Mouse (Mus musculus) spleen, embryonic (tissue): ENCODE results near the gene Ms4a10.

Experiments
- CTCF ChIA-PET: fragments of 350-600 bp; sonication (Branson Sonifier 250); formaldehyde crosslinking; loops from one replicate; lab custom pipeline; 2022; lab: Charles Lee

Ms4a10 gene

GRCm38 (mm10) chr19:10974238-10974865, at the start of gene Ms4a10:
Gene Ms4a10 (minus strand): TSS chr19:10974670.
- CTCF ChIA-PET = no interaction called here

GRCm38 (mm10) chr19:11022382-11022781, 47.9 kb upstream of the Ms4a10 start:
- CTCF ChIA-PET = no interaction called here

- CTCF ChIA-PET = no interaction called here
Measured at GRCm38 (mm10) chr19:11017891-11018290, 43.4 kb upstream of the Ms4a10 start, which contains the start of gene Ms4a18. Gene Ms4a18 (minus strand): TSS chr19:11018031.

GRCm38 (mm10) chr19:11017251-11017650, 42.8 kb upstream of the Ms4a10 start:
- CTCF ChIA-PET = no interaction called here

GRCm38 (mm10) chr19:11015998-11016397, 41.5 kb upstream of the Ms4a10 start:
- CTCF ChIA-PET = interaction anchor here (0.5 kb wide), 1 partner anchor 65 kb away, joined by 3 read pairs; no protein-coding TSS in a partner anchor

- CTCF ChIA-PET = interaction anchor here (0.5 kb wide), 1 partner anchor 64 kb away, joined by 3 read pairs; no protein-coding TSS in a partner anchor
Measured at GRCm38 (mm10) chr19:11015468-11015867, 41.0 kb upstream of the Ms4a10 start.

GRCm38 (mm10) chr19:10993150-10993549, 18.7 kb upstream of the Ms4a10 start, which contains the start of gene Ms4a15:
Gene Ms4a15 (minus strand): TSS chr19:10993250.
- CTCF ChIA-PET = interaction anchor here (0.6 kb wide), 1 partner anchor 25 kb away, joined by 3 read pairs; no protein-coding TSS in a partner anchor

GRCm38 (mm10) chr19:10991911-10992310, 17.4 kb upstream of the Ms4a10 start:
- CTCF ChIA-PET = no interaction called here

GRCm38 (mm10) chr19:10990751-10991150, 16.3 kb upstream of the Ms4a10 start:
- CTCF ChIA-PET = interaction anchor here (0.6 kb wide), 1 partner anchor 505 kb away, joined by 9 read pairs; no protein-coding TSS in a partner anchor

- CTCF ChIA-PET = interaction anchor here (0.7 kb wide), 1 partner anchor 21 kb away, joined by 6 read pairs; no protein-coding TSS in a partner anchor
Measured at GRCm38 (mm10) chr19:10988563-10988962, 14.1 kb upstream of the Ms4a10 start.

GRCm38 (mm10) chr19:10985889-10986288, 11.4 kb upstream of the Ms4a10 start:
- CTCF ChIA-PET = no interaction called here

- CTCF ChIA-PET = no interaction called here
Measured at GRCm38 (mm10) chr19:10984551-10984950, 10.1 kb upstream of the Ms4a10 start.

- CTCF ChIA-PET = no interaction called here
Measured at GRCm38 (mm10) chr19:10983146-10983545, 8.7 kb upstream of the Ms4a10 start.

- CTCF ChIA-PET = interaction anchor here (0.6 to 1.0 kb wide), 2 partner anchors 302 to 984 kb away, joined by 3 to 8 read pairs; no protein-coding TSS in a partner anchor
Measured at GRCm38 (mm10) chr19:10980210-10980609, 5.7 kb upstream of the Ms4a10 start.

- CTCF ChIA-PET = interaction anchor here (0.5 to 1.0 kb wide), 5 partner anchors 70 to 985 kb away, joined by 3 to 8 read pairs (median 3); no protein-coding TSS in a partner anchor
Measured at GRCm38 (mm10) chr19:10979184-10980168, 5.0 kb upstream of the Ms4a10 start.

- CTCF ChIA-PET = no interaction called here
Measured at GRCm38 (mm10) chr19:10976318-10976717, 1.8 kb upstream of the Ms4a10 start.

- CTCF ChIA-PET = no interaction called here
Measured at GRCm38 (mm10) chr19:10975187-10975586, 717 bp upstream of the Ms4a10 start.

- CTCF ChIA-PET = no interaction called here
Measured at GRCm38 (mm10) chr19:10973187-10973586, 1.3 kb downstream of the Ms4a10 start.

- CTCF ChIA-PET = no interaction called here
Measured at GRCm38 (mm10) chr19:10972660-10973059, 1.8 kb downstream of the Ms4a10 start.

GRCm38 (mm10) chr19:10970457-10970856, 4.0 kb downstream of the Ms4a10 start:
- CTCF ChIA-PET = no interaction called here

- CTCF ChIA-PET = interaction anchor here (0.6 kb wide), 1 partner anchor 25 kb away, joined by 3 read pairs; the partner anchor contains the start of gene Ms4a15
Measured at GRCm38 (mm10) chr19:10968578-10968977, 5.9 kb downstream of the Ms4a10 start.

GRCm38 (mm10) chr19:10965721-10966120, 8.7 kb downstream of the Ms4a10 start:
- CTCF ChIA-PET = no interaction called here
